Mouse (Mus musculus): Measurements from ENCODE around the gene Msi1.
"Not testable (repeated sequence)": the region's sequence is repeated elsewhere in the genome, so short reads cannot be mapped to it uniquely, and the experiment has no call there.

The Msi1 gene

DNA sequence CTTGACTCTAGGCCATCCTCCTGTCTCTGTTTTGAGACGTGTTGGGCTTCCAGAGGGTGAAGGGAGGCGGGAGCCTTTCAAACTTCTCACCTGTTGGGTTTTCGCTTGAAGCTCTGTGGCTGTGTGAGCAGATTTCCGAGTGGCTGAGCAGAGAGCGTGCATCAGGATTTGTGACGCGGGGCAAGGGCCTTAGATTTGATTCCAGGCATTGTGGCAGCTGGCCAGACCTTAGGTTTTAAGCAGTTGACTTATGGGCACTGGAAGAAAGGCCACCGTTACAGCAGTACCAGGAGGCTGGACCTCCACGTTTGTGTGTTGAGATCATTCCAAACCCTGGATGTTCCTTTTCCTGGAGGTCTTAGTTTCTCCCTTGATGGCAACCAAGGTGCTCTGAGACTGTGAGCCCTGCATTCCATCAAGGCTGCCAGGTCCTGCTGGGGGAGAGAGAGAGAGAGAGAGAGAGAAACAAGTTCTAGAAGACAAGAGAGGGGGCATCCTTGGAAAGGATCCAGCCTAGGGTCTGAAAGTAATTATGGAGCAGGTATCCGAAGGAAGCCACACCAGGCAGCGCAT, 5.0 kb downstream of the Msi1 start:
- DNase-seq (ENCODE audit: extremely low spot score), result no peak

DNA sequence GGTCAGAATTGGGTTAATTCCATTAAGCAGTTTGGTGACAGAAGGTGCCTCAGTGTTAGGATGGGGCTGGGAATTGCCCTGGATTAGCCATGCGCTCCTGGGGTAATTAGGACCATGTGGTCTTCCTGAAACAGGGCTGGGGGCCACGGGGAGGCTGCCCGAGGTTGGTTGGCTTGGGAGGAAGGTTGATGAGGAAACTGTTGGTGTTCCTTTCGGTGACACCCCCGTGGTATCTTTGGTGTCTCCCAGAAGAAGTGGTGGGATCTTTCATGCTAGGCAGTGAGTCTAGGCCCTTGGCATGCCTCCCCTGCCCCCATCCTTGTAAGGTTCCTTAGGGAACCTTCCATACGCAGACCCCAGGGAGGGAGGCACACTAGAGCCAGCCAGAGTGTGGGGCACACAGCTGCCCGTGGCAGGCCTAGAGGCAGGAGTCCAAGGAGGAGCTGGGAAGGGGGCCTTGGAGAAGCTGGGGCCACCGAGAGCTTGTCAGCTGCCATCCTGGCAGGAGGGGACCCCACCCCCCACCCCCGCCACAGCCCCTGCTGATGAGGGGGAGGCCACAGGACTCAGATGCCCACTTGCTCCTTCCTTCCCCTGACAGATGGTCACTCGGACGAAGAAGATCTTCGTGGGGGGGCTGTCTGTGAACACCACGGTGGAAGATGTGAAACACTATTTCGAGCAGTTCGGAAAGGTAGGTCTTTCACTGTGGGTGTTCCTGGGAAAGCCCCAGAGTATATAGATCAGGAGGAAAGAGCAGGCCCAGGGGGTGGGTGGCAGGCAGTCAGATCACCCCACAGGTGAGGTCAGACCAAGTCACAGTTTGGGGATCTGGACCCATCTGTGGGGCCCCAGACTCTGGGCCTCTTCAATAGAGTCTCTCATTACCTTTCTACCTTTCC, 5.7 kb downstream of the Msi1 start:
- DNase-seq (ENCODE audit: extremely low spot score), result no peak

DNA sequence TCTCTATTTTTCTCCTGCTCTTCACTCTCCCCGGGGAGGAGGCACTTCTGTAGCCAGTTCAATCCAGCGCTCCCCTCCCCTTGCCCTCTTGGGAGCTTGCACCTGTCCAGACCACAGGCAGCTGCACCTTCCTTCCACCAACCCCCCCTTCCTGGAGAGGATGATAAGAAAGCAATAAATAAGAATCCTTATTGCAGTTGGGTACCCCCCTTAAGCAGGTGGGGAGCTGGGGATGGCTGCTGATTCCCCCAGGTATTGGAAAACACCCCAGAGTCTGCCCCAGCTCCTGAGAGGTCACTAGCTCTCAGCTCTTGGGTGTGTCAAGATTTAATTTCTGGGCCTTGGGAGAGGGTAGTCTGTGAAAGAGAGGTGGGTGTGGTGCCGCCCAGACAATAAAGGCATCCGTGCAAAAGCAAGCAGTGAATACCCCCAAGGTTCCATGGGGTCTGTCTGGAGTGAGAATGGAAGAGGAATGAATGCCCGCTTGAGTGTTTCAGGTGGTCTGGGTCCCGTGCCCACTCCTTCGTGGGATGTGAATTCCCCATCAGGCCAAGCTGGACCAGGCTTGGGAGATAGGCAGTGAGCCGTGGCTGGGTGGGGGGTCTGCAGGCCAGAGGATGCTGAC, 6.5 kb downstream of the Msi1 start:
- DNase-seq (ENCODE audit: extremely low spot score), result no peak

DNA sequence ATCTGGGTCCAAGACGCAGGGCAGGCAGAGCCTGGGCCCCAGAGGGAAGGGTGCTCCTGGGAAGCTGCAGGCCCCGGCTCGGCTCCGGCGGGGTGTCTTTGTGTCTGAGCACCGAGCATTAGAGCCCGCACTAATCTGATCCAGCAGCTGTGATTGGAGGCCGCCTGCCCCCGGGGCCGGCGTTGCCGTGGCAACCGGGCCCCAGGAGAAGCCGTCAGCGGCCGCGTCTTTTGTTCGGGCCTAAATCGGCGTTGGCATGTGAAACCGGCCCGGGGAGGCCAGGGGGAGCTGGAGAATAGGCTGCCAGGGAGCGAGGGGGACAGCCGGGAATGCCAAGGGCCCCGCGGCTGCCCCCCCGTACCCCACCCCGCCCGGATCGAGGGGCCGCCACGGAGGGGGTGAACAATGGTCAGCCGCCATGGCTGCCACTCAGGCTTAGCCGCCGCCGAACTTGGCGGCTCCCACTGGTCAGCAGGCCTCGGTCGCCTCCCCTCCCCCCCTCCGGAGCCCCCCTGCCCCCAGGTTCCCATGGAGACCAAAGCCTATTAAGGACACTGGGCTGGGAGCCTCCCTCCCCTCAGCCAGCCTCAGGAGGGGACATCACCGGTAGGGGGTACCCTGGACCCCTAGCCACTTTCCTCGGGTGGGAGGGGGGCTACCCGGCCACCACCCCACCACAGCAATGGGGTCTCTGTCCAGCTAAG, 7.2 kb downstream of the Msi1 start:
- DNase-seq (ENCODE audit: extremely low spot score), result peak; percentile 96

DNA sequence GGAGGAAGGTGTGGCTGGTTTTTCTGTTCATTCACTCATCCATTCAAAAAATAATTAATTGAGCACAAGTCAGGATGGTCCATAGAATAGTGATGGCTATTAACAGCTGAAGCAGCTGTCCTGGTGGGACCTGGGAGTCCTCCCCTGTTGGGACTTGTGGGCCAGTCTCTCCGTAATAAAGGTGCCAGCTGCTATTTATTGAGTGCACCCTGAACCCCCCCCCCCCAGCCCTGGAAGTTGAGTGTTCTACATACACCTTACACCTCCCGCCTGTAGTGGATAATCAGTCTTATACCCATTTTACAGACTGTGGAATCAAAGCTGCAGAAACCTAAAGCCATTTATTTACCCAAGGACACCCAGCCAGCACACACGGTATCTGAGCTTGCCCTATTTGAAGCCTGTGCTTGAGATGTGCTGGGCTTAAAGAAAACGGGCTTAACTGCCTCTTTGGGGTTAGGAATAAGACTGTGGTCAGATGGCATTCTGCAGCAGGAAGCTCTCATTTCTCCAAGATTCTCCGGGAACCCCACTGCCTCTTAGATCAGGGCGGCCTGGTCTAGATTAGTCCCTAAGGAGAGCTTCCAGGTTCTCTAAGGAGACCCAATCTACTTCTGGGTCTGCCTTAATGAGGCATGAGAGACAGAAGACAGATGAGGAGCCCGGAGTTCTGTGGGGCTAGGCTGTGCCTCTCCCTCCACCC, 8.0 kb downstream of the Msi1 start:
- DNase-seq (ENCODE audit: extremely low spot score), result no peak

DNA sequence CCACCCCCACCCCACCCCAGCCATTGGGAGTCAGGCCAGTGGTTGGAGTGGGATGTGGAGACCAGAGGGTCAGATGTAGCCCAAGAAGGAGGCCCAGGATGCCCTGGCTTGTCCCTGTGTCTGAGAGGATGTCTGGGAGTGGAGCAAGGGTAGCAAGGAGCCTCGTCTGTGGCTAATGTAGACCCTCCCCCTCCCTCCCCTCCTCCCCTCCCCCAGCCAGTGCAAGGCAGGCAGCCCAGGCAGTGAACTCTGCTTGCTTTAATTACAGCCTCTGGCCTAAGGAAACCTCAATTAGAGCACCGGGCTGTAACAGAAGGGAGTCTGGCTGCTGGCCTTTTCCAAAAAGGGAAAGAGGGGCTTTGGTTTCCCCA, 8.5 kb downstream of the Msi1 start:
- peak; percentile 78 for DNase-seq (ENCODE audit: extremely low spot score)

DNA sequence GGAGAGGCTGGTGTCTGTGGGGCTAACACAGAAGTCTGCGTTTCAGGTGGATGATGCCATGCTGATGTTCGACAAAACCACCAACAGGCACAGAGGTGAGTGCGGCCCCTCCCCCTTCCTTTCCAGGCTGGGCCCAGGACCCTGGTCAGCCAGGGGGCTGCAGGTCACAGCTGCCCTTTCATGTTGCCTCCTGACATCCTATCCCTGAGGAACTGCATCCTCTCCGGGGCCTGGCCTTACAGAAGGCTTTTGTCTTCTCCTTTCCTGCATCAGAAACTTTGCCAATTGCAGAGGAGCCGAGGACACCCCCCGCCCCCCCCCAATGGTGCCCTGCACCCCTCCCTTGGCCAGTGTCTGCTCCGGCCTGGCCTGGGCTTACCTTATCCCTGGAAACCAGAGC, 9.3 kb downstream of the Msi1 start:
- peak; percentile 52 for DNase-seq (ENCODE audit: extremely low spot score)

DNA sequence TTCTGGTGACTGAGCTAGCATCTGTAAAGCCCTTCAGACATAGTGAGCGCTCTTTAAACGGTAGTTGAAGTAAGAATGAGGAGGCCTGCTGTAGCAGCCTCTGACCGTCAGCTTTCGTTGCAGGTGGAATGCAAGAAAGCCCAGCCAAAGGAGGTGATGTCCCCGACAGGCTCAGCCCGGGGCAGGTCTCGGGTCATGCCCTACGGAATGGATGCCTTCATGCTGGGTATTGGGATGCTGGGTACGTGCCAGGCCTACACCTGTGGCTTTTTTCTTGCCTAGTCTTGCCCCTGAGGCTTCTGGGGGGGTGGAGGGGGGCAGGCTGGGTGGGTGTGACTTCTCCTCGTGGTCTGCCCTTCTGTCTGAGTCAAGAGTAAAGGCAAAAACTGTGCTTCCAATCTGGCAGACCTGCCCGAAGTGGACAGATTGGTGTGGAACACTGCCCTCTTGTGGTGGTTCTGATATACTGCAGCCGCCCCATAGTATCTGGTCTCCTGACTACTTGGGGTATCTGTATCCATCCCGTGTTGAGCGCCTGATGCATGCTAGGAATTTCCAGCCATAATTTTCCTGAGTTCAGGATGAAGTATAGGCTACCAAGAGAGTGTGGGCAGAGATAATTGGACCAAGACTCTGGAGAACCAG, 11.9 kb downstream of the Msi1 start:
- peak; percentile 84 for DNase-seq (ENCODE audit: extremely low spot score)

DNA sequence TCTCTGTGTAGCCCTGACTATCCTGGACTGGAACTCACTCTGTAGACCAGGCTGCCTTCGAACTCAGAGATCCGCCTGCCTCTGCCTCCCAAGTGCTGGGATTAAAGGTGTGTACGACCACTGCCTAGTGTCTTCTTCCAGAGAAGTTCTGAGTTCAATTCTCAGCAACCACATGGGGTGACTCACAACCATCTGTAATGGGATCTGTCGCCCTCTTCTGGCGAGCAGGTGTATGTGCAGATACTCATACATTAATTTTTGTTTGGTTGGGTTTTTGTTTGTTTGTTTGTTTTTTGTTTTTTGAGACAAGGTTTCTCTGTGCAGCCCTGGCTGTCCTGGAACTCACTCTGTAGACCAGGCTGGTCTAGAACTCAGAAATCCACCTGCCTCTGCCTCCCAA, 13.3 kb downstream of the Msi1 start:
- DNase-seq (ENCODE audit: extremely low spot score), result not testable (repeated sequence)

DNA sequence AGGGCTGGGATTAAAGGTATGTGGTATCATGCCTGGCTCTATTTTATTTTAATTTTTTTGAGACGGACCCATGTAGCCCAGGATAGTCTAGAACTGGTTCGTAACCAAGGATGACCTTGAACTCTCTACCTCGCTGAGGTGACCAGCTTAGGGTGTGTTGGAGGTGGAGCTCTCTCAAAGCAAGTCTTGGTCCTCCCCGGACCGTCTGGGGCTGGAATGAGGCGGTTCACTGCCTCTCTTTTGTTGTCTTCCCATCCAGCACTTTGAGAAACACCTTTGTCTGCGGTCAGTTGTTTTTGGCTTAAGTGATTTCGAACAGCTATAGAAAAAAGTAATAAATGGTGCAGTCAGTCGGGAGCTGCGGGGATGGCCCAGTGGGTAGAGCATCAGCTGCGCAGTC, 14.7 kb downstream of the Msi1 start:
- DNase-seq (ENCODE audit: extremely low spot score), result no peak

DNA sequence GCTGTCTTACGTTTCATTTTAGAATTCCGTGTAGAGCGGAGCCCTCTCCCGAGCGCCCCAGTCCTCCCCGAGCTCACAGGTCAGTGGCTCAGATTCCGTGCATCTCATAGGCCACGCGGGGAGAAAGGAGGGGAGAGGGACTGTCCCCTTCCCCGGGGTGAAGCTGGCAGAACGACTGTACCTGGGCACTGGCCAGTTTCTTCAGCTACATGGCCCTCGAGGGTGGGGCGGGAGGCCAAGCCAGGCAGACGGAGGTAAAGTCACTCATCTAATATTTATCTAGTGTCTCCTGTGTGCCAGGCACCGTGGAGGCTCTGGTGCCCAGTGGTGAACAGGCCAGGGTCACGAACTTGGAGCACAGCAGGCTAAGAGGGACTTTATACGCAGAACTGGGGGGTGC, 17.7 kb downstream of the Msi1 start:
- no peak for DNase-seq (ENCODE audit: extremely low spot score)

DNA sequence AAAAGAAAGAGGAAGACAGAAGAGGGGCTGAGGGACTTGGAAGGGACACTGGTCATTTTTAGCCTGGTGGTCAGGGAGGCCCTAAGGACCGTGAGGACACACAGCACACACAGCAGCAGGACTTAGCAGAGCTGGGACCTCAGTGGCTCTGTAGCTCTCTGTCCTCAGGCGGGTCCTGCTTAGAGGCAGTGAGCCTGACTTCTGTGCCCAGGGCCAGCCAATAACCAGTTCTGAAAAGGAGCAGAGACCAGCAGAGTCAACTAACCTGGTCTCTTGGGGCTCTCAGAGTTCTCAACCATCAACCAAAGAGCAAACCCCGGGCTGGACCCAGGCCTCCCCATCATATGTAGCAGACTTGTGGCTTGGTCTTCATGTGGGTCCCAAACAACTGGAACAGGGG, 19.8 kb downstream of the Msi1 start:
- no peak for DNase-seq (ENCODE audit: extremely low spot score)

DNA sequence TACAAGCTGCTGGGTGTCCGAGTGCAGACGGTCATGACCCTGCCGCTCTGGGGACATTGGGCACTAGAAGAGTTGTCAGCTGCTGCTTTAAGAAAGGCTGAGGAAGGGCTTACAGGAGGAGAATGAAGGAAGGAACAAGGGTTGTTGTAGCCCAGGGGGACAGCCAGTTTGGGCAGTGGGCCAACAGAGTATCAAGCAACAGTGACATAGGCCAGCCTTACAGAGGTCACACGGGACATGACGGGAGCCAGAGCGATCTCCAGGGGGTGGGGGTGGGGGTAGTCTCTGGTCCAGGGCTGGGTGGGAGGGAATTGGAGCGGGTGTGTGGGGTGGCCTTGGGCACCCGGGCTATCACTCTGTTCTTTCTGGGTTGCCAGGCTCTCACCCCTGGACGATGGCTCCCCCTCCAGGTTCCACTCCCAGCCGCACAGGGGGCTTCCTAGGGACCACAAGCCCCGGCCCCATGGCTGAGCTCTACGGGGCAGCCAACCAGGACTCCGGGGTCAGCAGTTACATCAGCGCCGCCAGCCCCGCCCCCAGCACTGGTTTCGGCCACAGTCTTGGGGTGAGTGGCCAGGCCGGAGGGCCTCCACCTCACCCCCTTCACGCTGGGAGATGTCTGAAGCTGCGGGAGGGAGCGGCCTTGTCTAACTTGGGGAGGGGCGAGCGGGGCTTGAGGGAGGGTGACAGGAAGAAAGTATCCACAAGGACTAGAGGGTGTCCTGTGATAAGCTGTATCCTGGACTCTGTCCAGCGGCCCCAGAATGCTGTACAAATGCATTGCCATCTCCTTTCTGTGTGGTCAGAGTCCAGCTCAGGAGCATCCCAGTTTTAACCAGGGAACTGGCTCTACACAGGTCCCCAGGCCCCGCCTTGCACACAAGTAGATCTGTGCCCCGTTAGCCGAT, 21.3 kb downstream of the Msi1 start:
- DNase-seq (ENCODE audit: extremely low spot score), result no peak

DNA sequence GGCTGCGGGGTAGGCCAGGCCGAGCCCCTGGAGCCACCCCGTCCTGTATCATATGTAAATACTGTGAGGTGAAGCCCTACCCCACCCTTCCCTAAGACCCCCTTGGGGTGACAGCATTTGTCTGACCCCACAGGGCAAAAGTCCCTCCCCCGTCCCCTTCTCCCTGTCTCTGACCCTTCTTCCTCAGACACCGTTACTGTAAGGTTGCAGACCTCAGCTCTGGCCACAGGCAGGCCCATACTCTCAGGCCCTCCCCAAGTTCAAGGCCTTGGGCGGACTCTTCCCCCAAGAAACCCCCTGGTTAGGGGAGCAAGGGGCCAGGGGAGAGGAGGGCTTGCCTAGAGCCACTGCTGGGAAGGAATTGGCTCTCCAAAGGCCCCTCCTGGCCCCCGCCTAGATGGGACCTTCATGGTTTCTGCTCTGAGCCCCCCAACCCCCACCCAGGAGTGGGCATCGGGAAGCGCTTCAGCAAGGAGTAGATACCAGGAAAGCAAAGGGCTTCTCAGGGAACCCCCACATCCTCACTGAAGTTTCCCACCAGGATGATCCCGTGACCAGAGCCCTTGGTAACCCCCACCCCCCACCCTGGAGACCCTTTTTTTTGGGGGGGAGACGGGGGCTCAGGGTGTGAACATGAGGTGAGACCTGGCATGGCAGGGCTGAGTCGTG, 25.2 kb downstream of the Msi1 start:
- DNase-seq (ENCODE audit: extremely low spot score), result no peak

DNA sequence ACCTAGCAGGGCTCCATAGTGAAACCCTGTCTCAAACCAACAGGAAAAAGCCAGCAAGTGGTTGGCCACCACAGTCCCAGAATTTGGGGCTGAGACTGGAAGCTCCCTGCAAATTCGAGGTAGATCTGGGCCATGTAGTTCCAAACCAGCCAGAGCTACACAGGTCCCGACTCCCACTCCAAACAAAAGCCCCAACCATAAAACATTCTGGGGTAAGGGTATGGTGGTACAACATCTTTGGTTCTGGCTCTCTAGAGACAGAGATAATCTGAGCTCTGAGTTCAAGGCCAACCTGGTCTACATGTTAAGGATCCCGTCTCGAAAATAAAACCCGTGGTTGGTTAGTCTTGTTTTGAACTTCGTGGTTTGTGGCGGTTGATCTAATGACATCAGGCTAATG, 26.4 kb downstream of the Msi1 start:
- no peak for DNase-seq (ENCODE audit: extremely low spot score)

DNA sequence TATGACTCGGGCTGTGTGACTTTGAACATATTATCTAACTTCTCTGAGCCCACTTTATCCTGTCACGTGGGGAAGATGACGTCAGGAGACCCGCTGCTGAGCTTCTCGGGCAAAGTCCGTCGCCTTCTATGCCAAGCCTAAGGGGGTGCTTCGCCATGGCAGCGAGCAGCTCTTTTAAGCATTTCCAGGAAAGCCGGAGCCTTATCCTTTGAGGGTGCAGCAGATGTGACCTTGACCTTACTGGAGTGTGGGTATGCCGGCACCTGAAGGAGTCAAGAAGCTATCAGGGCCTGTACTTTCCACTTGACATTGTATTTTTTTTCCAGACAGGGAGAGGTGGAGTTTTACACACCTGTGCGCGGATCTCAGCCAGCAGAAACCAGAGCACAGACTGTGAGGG, 29.5 kb downstream of the Msi1 start:
- no peak for DNase-seq (ENCODE audit: extremely low spot score)

DNA sequence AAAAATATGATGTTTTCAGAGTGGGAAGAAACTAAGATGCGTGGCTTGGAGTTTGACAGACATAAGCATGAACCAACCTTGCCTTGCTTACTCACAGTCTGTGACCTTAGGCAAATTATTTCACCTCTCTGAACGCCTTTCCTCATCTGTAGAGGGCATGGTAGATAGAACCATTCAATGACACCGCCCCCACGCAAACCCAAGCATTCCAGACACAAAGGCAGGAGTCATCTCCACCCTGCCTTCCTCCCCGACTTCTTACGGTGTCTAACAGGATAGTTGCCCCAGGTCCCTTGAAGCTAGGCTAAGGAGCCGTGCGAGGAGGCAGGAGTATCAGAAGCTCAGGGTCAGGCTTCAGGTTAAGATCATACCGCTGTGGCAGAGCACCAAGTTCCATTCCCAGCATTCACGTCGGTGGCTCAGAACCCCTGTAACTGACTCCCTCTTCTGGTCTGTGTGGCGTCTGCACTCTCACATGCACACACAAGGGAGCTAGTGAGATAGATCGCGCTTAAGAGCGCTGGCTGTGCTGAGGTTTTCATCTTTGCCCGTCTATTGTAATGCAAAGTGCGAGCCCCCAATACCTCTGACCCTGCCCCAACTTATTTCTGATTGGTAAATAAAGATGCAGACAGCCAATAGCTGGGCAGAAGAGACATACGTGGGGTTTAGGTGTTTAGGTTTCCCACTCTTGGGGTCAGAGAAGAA, 35.2 kb downstream of the Msi1 start:
- no peak for DNase-seq (ENCODE audit: extremely low spot score)

DNA sequence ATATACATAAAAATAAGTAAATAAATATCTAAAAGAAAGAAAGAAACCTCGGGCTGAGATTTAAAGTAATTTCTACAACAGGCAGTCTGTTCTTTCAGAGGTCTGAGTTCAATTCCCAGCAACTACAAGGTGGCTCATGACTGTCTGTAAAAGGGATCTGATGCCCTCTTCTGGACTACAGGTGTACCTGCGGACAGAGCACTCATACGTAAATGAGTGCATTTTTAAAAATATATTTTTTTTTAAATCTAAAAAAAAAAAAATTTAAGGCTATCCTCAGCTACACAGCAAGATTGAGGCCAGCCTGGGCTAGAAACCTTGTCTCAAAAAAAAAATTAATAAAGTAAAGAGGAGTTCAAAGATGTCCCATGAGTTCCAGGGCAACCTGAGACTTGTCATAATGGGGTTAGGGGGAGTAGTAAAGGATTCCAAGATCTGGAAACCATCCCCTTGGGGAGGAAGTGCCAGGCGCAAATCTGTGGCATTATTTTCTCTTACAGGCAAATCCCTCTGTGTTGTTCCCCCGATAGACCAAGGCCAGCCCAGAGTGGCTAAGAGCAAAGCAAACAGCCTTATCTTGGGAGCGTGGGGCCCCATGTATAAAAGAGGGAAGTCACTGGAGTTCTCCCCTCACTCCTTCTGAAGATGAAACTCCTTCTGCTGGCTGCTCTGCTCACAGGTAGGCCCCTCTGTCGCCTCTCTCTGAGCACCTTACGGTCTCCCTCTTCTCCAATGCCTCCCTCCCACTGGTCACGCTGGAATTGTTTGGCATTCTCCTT, 36.4 kb downstream of the Msi1 start, which contains the start of gene Pla2g1b:
Gene Pla2g1b (plus strand): TSS at position 621 of the 779 bp plus-strand sequence.
- no peak for DNase-seq (ENCODE audit: extremely low spot score)
